Mouse (Mus musculus) megakaryocyte, embryonic 14.5 days (primary cell): ENCODE measurements around the gene Mon2.

Source experiments
- FLI1 ChIP-seq: IDR thresholded peaks from 2 replicates; pipeline ENCODE4 v1.6.1; 2012; ENCODE audit warnings: low read length, inconsistent platforms, mixed read lengths
- GATA1 ChIP-seq: IDR thresholded peaks from 3 replicates; pipeline ENCODE4 v1.6.1; 2012; ENCODE audit warnings: mixed read lengths, low read length, inconsistent platforms, borderline replicate concordance

- TF ChIP-seq GATA1 (no peak), FLI1 (no peak)
These were observed 44.9 kb downstream of the Mon2 start for GRCm38 (mm10) chr10:123031449-123031848.
